Mouse (Mus musculus) kidney, adult 8-10 months (tissue): ENCODE measurements at regions not wholly inside any gene's neighbourhood (a gene's known extent, or its start where the extent isn't known, plus 50 kb on each side); places are given as distances from the start of the nearest gene placed in this dataset.
"Not testable (repeated sequence)": the region's sequence is repeated elsewhere in the genome, so short reads cannot be mapped to it uniquely, and the experiment has no call there.

Experiments
- DNase-seq, 2 experiments: peaks; one replicate each; pipeline ENCODE4 v3.0.0; 2022

DNA sequence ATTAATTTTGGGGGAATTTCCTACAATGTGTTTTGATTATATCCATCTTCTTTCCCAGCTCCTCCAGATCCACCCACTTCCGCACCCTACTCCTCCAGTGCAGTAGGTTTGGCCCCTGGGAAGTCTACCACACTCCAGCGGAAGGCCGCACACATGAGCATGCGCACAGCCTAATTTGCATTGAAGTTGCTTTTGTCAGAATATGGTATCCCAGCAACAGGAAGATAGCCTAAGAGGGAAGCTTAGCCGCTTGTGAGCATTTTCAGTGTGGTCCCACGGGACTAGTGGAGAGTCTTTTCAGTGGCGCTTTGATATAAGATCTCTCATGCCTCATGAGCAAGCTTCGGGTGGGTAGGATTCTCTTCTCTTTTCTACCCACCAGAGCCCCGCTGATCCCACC lies 455.6 kb downstream of the Cbln4 start:
- no peak for DNase-seq

DNA sequence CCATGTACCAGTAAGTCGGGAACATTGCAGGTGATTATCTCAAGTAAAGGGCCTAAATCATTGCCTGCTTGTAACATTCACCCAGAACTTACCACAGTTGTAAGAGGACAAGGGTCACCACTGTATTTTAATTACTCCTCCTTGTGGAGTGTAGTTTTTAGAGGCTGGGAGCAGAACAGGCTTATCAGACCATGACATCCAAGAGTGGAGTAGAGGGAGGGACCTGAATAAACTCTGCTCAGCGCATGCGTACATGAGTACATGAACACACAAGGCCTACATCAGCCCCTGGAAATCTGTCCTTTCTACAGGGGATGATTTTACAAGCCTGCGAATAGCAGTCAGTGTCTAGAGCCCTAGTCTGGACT lies 456.4 kb downstream of the Cbln4 start:
- peak; percentile 19 to 23 for DNase-seq

- no peak for DNase-seq
Measured at GRCm38 (mm10) chr2:171586217-171586852, 456.9 kb downstream of the Cbln4 start.

DNA sequence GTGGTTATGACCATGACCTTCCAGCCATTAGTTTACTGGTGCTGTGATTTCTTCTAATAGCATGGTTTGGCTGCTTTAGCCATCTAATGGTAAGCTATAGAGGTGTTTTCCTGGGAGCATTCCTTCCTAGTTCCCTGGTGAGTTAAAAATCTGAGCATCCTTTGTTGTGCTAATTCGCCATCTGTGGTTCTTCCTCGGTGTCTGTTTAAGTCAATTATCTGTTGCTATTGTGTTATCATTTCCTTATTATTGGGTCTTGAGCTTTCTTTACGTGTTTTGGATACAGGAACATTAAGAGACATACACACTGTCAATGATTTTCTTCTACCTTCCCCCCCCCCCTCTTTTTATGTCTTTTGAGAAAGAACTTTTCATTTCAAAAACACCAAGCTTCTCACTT lies 468.9 kb downstream of the Cbln4 start:
- no peak for DNase-seq

DNA sequence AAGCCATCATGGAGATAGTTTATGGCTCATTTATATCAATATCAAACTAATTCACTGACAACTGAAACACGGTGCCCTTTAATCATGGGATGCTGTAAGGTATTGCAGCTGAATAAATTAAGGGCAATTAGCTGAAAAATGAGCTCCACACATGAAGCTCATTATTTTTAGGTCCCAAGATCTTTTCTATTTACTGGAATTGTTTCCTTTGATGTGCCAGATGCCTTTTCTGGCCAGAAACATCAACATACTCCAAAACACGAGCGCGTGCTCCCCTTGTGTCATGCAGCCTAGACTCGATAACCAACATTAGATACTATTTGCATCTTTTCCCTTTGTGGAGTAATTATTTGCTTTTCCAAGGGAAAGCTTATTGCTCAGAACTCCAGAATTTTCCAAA lies 480.6 kb downstream of the Cbln4 start:
- no peak for DNase-seq

DNA sequence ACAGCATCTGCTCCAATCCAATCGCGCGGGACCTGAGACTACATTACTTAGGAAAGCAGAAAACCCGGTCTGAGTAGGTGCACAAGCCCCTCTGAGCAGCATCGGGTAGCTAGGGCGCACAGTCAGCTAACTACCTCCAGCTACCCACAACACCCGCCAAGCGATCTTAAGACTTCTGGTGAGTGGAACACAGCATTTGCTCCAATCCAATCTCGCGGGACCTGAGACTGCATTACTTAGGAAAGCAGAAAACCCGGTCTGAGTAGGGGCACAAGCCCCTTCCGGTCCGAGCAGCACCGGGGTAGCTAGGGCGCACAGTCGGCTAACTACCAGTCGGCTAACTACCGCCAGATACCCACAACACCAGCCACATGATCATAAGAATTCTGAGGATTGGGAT lies 500.5 kb downstream of the Cbln4 start:
- DNase-seq, result not testable (repeated sequence)

DNA sequence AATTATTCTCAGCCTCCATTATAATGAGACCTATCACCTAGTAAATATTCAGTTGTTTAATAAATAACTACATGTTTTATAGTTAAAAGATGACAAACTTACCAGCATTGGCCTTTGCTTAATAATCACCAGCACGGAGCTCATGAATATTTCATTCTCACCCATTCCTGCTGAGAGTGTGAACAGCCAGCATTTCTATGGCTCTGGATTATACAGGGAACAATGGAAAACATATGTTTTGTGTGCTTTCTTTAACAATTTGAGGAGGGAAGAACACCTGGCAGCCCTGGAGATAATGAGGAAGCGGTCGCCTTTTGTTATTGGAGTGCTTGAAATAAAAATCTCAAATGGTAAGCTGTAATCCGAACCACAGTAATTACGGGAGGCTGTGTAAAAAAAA lies 528.4 kb downstream of the Cbln4 start:
- DNase-seq, result no peak

DNA sequence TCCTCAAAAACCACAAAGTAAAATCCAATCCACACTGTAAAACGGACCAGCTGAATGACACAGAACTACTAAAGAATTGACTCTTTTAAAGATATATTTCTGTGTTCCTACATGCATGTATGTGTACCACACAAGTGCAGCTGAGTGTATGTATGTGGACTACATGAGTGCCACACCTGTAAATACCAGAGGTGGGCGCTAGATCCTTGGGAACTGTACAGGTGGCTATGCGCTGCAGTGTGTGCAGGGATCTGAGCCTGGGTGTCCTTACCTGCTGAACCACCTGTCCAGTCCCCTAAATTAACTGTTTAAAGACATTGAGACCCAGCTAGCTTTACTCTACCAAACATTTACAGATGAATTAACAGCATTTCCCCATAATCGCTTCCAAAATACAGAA lies 546.6 kb downstream of the Cbln4 start:
- no peak for DNase-seq

DNA sequence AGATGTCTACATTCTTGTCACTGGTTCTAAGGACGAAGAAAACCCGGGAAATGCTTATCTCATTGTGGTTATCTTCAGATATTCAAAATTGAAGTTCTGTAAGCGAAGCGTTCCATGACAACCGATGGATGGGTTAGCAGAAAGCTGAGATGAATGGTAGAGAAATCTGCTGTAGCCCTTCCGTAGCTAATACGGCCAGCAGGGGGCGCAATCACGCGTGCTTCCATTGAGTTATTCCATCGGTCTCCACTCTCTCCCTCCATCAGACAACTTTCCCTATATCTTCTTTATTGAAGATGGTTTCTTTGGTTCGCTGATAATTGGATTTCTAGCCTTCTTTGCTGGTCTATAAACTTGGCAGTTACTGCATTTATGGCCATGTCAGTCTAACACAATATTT lies 549.5 kb downstream of the Cbln4 start:
- peak in 1 of 2 experiments; percentile 38 for DNase-seq

DNA sequence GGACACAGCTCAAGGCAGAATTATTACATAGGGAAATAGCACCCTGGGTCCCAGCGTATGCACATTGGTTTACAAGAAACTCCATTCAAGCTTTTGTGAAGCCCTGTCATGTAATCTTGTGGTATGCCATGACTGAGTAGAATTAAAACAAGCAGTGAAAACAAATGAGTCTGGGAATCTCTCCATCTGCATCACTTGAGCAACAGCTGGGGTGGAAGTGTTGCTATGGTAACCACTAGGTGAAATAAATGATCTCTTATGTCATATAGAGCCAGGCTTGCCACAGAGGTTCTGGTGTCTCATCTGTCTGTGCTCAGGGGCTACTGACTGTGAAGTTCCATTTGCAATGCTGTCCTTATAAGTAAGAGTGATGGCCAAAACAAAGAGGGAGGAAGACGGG lies 556.0 kb downstream of the Cbln4 start:
- no peak for DNase-seq

DNA sequence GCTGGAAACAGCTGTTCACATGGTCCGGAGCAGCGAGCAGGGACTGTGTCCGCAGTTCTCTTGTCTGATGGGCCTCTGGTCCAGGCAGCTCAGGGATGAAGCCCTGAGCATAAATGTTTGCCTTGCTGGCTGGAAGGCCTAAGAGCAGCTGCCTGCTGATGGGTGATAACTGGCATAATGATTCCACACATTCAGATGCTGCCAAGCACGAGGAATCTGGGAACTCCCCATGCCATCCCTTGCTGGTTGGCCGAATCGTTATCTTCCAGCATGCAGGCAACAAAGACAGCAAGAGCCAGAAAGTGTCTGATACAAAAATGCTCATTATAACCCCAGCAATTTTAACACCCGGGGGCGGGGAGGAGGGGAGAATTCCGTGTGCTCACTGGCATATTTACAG lies 590.0 kb downstream of the Cbln4 start:
- DNase-seq, result no peak

DNA sequence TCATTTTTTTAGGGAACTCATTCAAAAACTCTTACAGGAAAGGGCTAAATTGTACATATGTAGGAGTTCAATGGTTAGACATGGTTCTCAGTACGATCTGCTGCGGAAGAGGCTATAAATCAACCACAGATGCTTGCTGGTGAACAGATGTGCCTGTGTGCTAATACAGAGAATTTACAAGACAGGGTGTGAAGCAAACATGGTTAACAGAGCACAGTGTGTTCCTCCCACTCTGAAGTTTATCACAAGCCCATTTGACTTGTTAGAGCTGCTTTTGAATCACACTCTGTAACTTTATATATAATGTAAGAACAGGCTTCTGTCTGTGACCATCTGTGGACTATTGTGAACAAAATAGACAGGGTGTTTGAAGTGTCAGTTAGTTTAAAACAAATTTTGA lies 637.2 kb downstream of the Cbln4 start:
- DNase-seq, result no peak

GRCm38 (mm10) chr2:171388936-171389335 lies 654.3 kb downstream of the Cbln4 start:
- no peak for DNase-seq

DNA sequence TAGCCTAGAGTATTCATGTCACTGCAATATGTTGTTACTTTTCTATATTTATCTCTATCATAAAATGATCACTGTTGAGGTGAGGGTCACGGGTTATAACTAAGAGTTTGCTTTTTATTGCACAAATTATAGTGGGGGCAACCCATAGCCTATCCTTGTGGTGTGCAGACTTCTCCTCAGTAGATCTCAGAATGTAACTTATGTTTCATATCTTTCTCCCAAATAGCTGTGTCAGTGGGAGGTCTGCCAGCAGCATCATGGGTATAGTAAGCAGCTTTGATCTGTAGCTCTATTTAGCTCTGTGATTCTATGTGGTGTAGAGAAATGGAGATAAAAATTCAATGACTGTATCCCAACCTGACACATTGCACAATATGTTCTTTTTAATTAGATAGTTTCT lies 641.9 kb downstream of the Dok5 start:
- no peak for DNase-seq

DNA sequence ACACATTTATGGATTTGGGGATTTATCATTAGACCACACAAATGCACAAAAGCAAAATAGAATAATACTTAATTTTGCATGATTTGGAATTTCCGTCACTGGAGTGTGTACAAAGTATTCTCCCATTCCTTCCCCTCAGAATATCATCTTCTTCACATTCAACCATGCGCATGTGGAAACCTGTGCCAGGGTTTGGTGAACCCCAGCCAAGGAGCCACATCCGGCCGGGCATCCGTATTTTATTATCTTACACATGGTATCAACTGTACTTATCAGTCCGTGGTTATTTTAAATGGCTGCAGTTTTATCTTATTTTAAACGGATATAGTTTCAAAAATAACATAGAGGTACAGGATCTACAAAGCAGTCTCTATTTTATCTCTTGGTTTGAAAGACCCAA lies 641.4 kb downstream of the Dok5 start:
- no peak for DNase-seq

DNA sequence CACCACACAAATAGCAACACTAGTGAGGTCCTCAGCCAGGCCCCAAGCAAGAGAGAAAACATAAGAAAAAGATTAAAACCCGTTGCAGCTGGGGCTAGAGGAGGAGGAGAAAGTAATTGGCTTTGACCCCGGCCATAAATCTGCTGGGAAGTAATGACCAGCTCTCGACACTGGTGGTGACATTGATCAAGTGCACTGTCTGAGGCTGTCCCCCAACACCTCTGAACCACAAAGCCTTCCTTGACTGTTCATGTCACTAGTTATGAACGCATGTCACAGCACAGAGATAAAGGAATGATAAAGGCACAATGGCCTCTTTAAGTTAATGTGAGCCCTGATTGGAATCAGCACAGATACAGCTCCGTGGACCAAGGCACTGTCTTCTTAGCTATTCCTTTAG lies 640.1 kb downstream of the Dok5 start:
- DNase-seq, result no peak

- DNase-seq, result no peak
Measured at GRCm38 (mm10) chr2:171365553-171365952, 633.9 kb downstream of the Dok5 start.

- DNase-seq, result peak in 1 of 2 experiments; percentile 7
Measured at GRCm38 (mm10) chr2:171364621-171365020, 633.0 kb downstream of the Dok5 start.

DNA sequence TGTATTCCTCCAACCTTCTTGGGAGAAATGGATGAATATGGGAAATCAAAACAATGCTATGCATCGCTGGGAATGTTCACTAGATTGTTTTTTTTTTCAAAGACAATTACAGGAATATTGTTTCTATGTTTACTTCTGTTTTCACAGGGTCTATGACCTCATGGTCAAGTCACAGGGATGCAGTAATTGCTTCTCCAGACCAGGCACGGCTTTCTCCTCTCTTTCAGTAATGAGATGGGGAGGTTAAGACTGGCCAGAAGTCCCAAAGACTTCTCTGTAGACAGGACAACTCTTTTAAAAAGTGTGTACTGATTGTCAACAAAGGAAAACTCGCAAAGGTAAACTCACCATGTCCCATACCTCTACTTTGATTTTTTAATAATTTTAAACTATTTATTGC lies 631.8 kb downstream of the Dok5 start:
- DNase-seq, result no peak

DNA sequence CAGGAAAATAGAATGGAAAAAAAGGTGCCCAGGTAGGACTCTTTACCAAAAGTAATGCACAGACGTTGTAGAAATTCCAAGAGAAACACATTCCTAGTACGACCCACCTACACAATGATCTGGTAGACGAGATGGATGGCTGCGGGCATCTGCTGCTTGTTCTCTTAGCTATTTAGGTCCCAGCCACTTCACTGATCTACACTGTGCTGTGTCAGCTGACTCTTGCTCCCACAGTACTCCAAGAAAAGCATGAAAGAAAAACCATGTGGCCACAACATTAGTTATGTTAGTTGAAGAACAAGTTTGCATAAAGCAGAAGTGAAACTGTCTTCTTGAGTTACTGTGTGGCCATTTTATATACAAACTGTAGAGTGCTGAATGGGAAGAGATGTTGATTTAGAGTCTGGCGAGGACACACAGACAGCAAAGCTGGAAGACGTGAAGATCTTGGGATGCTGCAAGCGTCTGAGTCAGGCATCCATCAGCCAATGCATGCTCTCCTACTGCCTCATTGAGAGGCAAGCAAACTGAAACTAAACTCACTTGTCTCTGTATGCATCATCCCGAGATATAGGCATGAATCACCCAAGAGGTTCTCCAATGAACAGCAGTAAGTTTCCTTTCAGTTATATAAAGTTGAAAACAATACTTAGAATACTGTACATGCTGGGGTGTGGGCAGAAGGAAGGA lies 626.6 kb downstream of the Dok5 start:
- no peak for DNase-seq

DNA sequence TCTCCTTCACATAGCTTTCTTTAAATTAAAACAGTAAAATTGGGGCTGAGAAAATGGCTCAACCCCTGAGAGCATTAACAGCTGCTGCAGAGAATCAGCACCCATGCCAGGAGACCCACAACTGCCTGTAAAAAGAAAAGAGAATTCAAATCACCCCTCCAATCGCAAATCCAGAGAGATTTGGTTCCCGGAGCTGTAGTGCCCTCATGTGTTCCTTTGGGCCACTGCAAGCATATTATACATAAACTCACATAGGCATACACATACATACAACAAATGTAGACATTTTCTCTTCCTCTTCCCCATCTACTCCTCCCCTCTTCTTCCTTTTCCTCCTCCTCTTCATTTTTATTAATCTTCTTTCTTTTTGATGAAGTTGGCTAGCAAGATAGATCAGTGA lies 616.5 kb downstream of the Dok5 start:
- DNase-seq, result no peak

DNA sequence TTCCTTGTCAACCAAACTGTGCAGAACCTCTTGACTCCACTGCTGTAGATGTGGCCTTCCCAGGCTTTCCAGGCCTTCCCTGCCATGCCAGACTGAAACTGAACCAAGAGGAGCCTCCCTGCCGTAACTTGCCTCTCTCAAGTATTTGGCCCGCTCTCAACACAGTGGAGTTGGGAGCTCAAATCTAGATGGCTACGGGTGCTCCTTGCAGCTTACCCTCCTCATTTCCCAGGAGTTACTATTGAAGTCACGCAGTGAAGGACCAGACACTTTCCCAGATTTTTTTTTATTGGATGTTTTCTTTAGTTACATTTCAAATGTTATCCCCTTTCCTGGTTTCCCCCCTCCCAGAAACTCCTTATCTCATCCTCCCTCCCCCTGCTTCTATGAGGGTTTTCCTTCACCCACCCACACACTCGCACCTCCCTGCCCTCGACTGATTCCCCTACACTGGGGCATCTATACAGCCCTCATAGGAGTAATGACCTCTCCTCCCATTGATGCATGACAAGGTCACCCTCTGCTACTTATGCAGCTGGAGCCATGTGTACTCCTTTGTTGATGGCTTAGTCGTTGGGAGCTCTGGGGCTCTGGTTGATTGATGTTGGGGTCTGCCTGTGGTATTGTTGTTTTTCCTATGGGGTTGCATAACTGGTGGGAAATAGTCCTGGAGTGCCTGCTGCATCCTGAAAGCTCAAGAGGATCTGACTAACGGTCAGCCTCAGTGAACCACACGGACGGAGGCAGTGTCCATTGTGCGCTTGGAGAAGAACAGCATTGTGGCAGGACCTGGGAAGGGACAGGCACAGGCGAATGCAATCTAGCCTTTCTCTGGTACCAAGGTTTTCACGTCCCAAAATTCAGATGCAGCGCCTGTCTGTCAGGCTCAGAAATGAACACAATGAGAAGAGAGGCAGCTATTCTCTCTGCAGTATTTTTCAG lies 602.5 kb downstream of the Dok5 start:
- no peak for DNase-seq

GRCm38 (mm10) chr2:171332826-171333225 lies 601.2 kb downstream of the Dok5 start:
- DNase-seq, result no peak

GRCm38 (mm10) chr2:171331529-171331928 lies 599.9 kb downstream of the Dok5 start:
- DNase-seq, result no peak
